Mouse (Mus musculus) intestine, postnatal 0 days (tissue): ENCODE results near the gene Gpx8. TPM values are rescaled to one million over a fixed set of nuclear protein-coding genes. Genes with fewer than 3 reads are reported as not detected.

Source experiments
- ATAC-seq: fragments of 200-750 bp; cut with Nextera tagmentation; 2 replicates; pipeline ENCODE4 v1.8.0; 2017; ENCODE audit warnings: mild to moderate bottlenecking, moderate TSS enrichment, moderate library complexity
- H3K27ac ChIP-seq: fragments of 300-500 bp; sonication (generic); 2 replicates; pipeline ENCODE4 v1.5.1; 2014; ENCODE audit warnings: mild to moderate bottlenecking, low read depth, low read length, moderate library complexity
- H3K27me3 ChIP-seq: fragments of 300-500 bp; sonication (generic); replicated peaks from 2 replicates; pipeline ENCODE4 v1.6.1; 2014; ENCODE audit warnings: low read length, mixed read lengths; ENCODE audit not compliant: control insufficient read depth, insufficient read depth
- H3K36me3 ChIP-seq: fragments of 300-500 bp; sonication (generic); 2 replicates; pipeline ENCODE4 v1.6.1; 2014; ENCODE audit warnings: mild to moderate bottlenecking, moderate library complexity; ENCODE audit not compliant: control insufficient read depth, insufficient read depth
- H3K4me1 ChIP-seq: fragments of 300-500 bp; sonication (generic); replicated peaks from 2 replicates; pipeline ENCODE4 v1.6.1; 2014; ENCODE audit warnings: antibody characterized with exemption, low read length, mixed read lengths; ENCODE audit not compliant: control insufficient read depth, insufficient read depth
- H3K4me2 ChIP-seq: fragments of 300-500 bp; sonication (generic); replicated peaks from 2 replicates; pipeline ENCODE4 v1.6.1; 2014; ENCODE audit warnings: low read depth, mild to moderate bottlenecking, moderate library complexity
- H3K4me3 ChIP-seq: fragments of 300-500 bp; sonication (generic); 2 replicates; pipeline ENCODE4 v1.5.1; 2014; ENCODE audit warnings: low read depth, low read length
- H3K9ac ChIP-seq: fragments of 300-500 bp; sonication (generic); 2 replicates; pipeline ENCODE4 v1.6.1; 2014; ENCODE audit warnings: mild to moderate bottlenecking, low read depth, low read length
- H3K9me3 ChIP-seq: fragments of 300-500 bp; sonication (generic); 2 replicates; pipeline ENCODE4 v1.6.1; 2016; ENCODE audit warnings: mixed run types; ENCODE audit not compliant: control insufficient read depth
- CTCF ChIP-seq: sonication (generic); IDR thresholded peaks from 2 replicates; pipeline ENCODE4 v1.5.1; 2016; ENCODE audit warnings: low read depth, mild to moderate bottlenecking, control low read depth, antibody characterized with exemption, moderate library complexity
- WGBS: fragments of 180-500 bp; shearing (Covaris S2); extraction: QIAGEN DNeasy Blood & Tissue Kit; methylation state at CpG from one replicate; pipeline ENCODE4 v1.1.7; 2014; 5-methylcytosine and 5-hydroxymethylcytosine counted together
- microRNA counts: library from miRNA; unstranded; fragments of <30 nt; microRNA quantifications from one replicate; lab custom pipeline; 2016
- microRNA-seq: library from miRNA; unstranded; fragments of <30 nt; microRNA quantifications from one replicate; pipeline ENCODE4, GENCODE M21; 2016
- polyA plus RNA-seq: library from polyadenylated mRNA; unstranded; fragments of >200 nt; fragmentation: Nextera tagmentation; extraction: Ambion mirVana; gene quantifications from 2 replicates; pipeline ENCODE4 v1.2.1, GENCODE M21; 2015

Gpx8 gene
- polyA plus RNA-seq, 1 experiment from 2014 or later = 51.7 TPM

DNA sequence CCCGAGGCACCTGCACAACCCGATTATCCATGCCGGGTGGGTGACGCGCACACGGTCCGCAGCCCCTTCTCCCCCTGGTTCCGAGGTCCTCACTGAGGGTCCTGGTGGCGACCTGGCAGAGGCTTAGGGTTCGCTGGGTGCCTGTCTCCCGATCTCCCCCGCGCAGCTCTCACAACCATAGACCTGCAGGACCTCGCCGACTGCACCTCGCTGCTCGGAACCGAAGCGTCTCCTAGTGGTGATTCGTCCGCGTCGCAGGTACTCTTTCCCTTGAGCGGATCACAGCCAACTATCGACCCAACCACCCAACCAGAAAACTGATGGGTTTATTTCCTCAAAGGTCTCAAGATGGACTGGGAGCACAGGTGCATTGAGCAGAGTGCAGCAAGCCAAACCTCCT is 52.0 kb downstream of the Gpx8 start:
- no peak overlapping the region for H3K9ac ChIP-seq
- peak overlapping the region; percentile 41 for H3K4me3 ChIP-seq
- H3K4me1 ChIP-seq = 0 out of 2 replicates have a peak, but pooled peaks cover 3% of the 10 kb centered on the region
- no peaks in the 10 kb centered on the region for H3K36me3 ChIP-seq
- ATAC-seq = peak; percentile 55; the same call in 1 of the 2 replicates
- peaks cover 86% of the 10 kb centered on the region for H3K27me3 ChIP-seq
- no peaks in the 10 kb centered on the region for H3K9me3 ChIP-seq
- no peak overlapping the region for H3K27ac ChIP-seq
- peak; percentile 88 for TF ChIP-seq CTCF
- H3K4me2 ChIP-seq = peak overlapping the region; percentile 80
- under 1% methylated on average over 25 of the region's 25 CpGs for WGBS

DNA sequence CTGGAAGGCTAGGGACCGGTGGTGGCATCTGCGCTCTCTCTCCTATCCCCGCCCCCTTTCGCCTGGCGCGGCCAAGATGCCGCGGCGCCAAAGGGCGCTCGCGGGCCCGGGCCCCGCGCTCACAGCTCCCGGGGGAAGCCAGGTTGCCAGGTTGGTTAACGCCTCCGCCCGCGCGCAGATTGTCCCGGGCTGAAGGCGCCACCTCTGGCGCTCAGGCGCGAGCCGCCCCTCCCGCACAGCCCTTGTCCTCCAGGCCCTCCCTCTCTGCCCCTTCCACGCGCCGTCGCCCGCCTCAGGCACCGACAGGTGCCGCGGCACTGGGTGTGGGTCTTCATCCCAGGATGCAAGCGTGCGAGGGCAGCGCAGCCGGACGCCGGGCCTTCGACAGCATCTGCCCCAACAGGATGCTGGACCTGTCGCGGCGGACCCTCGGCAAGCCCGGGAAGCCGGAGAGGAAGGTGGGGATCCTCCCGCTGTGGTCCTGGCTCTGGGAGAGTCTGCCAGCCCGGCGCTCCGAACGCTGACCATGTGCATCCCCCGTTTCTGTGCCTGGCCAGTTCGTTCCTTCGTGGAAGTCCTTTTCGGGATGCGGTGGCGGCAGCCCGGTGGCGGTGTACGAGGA is 52.6 kb downstream of the Gpx8 start, which contains the start of gene Mcidas:
Gene Mcidas (plus strand): TSS at position 315 of the 622 bp plus-strand sequence.
- no peak for ATAC-seq
- H3K4me1 ChIP-seq = 0 out of 2 replicates have a peak, but pooled peaks cover 3% of the 10 kb centered on the region
- H3K4me2 ChIP-seq = peak within 1 kb of the TSS; percentile 80
- H3K27ac ChIP-seq = no peak within 1 kb of the TSS
- no peaks in the 10 kb centered on the region for H3K36me3 ChIP-seq
- H3K4me3 ChIP-seq = peak within 1 kb of the TSS; percentile 41
- peaks cover 87% of the 10 kb centered on the region for H3K27me3 ChIP-seq
- H3K9me3 ChIP-seq = no peaks in the 10 kb centered on the region
- WGBS = under 1% methylated on average over 60 of the region's 63 CpGs
- H3K9ac ChIP-seq = no peak within 1 kb of the TSS
- no peak for TF ChIP-seq CTCF

MicroRNA genes within 50 kb of the gene (microRNA counts, 519-probe panel; counts per million panel counts)
- microRNA mmu-miR-449a (lab: Ali Mortazavi, UCI) (not detected), microRNA mmu-miR-449b (lab: Ali Mortazavi, UCI) (not detected), microRNA mmu-miR-449c (lab: Ali Mortazavi, UCI) (not detected)

Small RNA genes within 50 kb of the gene (microRNA-seq; reads per million reads assigned to microRNA genes)
- 47.8 reads per million, percentile 40 among the genes with 10 or more reads in this experiment for gene Mir449a
- gene Mir449b = not detected
- gene Mir449c = not detected

Other genes with a start within 250 kb of the Gpx8 start
- gene Plpp1, start 245.6 kb downstream of the Gpx8 start, polyA plus RNA-seq = 91.0 and 98.5 TPM in 2 replicates
- 17.2 and 17.9 TPM in 2 replicates for gene Mtrex, start 119.0 kb downstream of the Gpx8 start, polyA plus RNA-seq
- 6.3 and 7.1 TPM in 2 replicates for gene Dhx29, start 119.0 kb downstream of the Gpx8 start, polyA plus RNA-seq
- gene Ccno, start 58.6 kb downstream of the Gpx8 start, polyA plus RNA-seq = 0.10 and 0.12 TPM in 2 replicates
- not detected in 2 replicates for gene Mcidas, start 52.6 kb downstream of the Gpx8 start, polyA plus RNA-seq
- not detected in 2 replicates for gene Cdc20b, start 11.3 kb downstream of the Gpx8 start, polyA plus RNA-seq
- 4.2 and 4.9 TPM in 2 replicates for gene Gzma, start 54.6 kb upstream of the Gpx8 start, polyA plus RNA-seq
- 3.4 and 3.6 TPM in 2 replicates for gene Esm1, start 163.2 kb upstream of the Gpx8 start, polyA plus RNA-seq
- gene Gzmk, start 179.5 kb upstream of the Gpx8 start, polyA plus RNA-seq = not detected in 2 replicates
- gene BC067074, start 246.7 kb upstream of the Gpx8 start, polyA plus RNA-seq = 0.65 and 0.68 TPM in 2 replicates